Mouse (Mus musculus) embryonic fibroblast, embryonic 13.5 days (primary cell): ENCODE measurements around the gene Tbc1d1. TPM values are rescaled to one million over a fixed set of nuclear protein-coding genes. Genes with fewer than 3 reads are reported as not detected.
"Not testable (repeated sequence)": the region's sequence is repeated elsewhere in the genome, so short reads cannot be mapped to it uniquely, and the experiment has no call there.

Source experiments
- H3K27ac ChIP-seq: 2 replicates; pipeline ENCODE4 v1.5.1; 2012; ENCODE audit warnings: low read length, control low read depth, inconsistent platforms; ENCODE audit not compliant: insufficient read depth
- H3K4me1 ChIP-seq: 2 replicates; pipeline ENCODE4 v1.6.1; 2011; ENCODE audit warnings: low read length; ENCODE audit not compliant: control insufficient read depth, insufficient read depth
- H3K4me3 ChIP-seq: 2 replicates; pipeline ENCODE4 v1.5.1; 2011; ENCODE audit warnings: mild to moderate bottlenecking, control low read depth, low read length; ENCODE audit not compliant: insufficient read depth
- CTCF ChIP-seq: IDR thresholded peaks from 2 replicates; pipeline ENCODE4 v1.5.1; 2011; ENCODE audit warnings: mild to moderate bottlenecking, control low read depth, low read length, moderate library complexity, borderline replicate concordance; ENCODE audit not compliant: insufficient read depth
- POLR2A ChIP-seq: IDR thresholded peaks from 2 replicates; pipeline ENCODE4 v1.6.1; 2011; ENCODE audit warnings: low read depth, mild to moderate bottlenecking, control low read depth, low read length, moderate library complexity
- polyA plus RNA-seq: library from polyadenylated mRNA; stranded (reverse); fragments of >200 nt; gene quantifications from 2 replicates; pipeline ENCODE4 v1.2.4, GENCODE M21; 2011; ENCODE audit warnings: low read depth; ENCODE audit not compliant: missing spikeins, insufficient read length

Tbc1d1 gene
- polyA plus RNA-seq, 1 experiment: 37.9 TPM

DNA sequence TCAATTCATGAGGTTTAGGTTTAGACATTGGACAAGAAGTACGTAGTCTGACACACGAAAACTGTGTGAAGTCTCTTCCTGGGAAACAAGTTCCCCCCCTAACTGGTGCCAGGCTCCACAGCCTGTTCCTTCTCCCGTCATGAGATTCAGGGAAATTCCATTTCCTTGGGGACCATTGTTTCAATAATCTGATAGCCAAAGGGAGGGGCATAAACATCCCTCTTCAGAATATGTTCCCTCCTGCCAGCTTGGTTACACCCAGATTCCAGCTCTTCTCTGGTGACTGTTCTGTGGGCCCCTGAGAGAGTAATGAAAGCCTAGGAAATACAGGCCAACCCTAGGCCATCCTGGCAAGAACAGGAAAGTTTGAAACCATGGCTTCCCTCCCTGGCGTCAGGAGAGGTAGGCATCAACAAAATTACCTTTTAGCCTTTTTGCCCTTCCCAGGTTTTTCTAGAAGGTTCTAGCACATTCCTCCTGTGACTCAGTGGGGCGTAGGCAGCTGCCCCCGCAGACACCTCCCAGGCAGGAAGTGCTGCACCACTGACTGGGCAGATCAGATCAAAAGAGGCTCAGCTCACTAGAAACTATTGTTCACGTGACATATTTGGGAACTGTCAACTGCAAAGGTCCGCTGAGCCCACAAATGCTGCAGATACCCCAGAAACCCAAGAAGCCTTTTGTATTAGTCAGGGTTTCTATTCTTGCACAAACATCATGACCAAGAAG, 204.2 kb downstream of the Tbc1d1 start:
- Histone ChIP-seq H3K4me1 (peaks cover 7% of the 10 kb centered on the region; the same call in 1 of the 2 replicates), H3K27ac (peak overlapping the region; percentile 79), H3K4me3 (no peak overlapping the region)
- TF ChIP-seq CTCF (no peak), POLR2A (no peak)

DNA sequence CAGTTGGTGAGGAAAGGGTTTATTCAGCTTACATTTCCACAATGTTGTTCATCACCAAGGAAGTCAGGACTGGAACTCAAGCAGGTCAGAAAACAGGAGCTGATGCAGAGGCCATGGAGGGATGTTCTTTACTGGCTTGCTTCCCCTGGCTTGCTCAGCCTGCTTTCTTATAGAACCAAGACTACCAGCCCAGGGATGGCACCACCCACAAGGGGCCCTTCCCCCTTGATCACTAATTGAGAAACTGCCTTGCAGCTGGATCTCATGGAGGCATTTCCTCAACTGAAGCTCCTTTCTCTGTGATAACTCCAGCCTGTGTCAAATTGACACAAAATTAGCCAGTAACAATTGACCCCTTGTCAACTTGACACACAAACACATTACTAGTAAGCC, 204.8 kb downstream of the Tbc1d1 start:
- H3K27ac ChIP-seq: peak overlapping the region; percentile 79; the same call in 1 of the 2 replicates
- H3K4me1 ChIP-seq, H3K4me3 ChIP-seq: not testable (repeated sequence)

DNA sequence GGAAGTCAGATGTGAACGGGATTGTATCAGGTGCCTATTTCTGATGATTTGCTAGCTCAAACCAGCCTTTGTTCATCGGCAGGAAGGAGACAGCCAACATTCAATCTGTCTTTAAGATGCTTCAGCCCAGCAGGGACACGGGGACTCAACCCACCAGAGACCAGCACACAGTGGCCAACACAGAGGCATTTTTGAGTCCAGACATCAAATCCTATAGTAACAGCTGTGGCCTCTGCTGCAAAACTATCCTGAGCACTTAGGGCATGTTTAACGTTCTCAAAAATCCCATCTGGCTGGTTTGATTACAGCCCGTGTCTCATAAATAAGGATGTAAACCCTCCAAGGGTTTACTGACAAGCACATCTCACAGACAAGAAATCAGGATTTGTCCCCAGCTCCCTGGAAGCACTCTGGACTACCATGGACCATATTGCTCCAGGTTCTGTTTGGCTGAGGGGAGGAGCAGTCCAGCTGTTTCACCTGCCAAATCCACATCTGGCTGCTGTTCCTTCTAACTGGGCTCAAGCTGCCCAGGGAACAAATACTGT, 207.8 kb downstream of the Tbc1d1 start:
- Histone ChIP-seq H3K27ac (peak overlapping the region; percentile 22; the same call in 1 of the 2 replicates), H3K4me3 (no peak overlapping the region), H3K4me1 (peaks cover 15% of the 10 kb centered on the region)
- TF ChIP-seq CTCF (no peak), POLR2A (no peak)

DNA sequence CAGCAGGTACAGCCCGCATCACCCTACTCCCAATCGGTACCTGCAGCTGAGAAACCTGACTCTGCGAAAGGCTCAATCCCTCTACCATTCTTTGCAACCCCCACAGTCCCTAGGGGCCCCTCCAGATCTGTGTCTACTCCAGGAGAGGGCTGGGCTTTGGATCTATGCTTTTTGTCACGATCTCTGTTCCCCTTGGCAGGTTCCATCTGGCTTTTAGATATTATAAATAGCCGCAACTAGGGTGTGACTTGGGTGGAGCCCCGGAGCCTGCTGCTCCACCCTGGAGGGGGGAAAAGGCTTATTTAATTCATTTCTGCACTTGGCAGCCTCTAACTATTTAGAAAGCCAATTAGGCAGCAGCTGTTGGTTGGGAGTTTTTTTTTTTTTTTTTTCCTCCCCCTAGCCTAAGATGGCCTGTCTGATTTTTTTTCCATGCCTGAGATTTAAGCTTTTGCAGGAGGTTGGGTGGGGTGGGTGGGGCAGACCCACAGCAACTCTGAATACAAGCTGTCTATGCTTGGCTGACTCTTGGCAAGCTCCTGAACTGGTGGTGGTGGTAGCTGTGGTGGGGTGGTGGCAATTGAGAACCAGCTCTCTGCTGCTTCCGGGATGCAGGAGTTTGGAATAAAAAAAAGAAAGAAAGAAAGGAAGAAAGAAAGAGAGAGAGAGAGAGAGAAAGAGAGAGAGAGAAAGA, 208.5 kb downstream of the Tbc1d1 start:
- Histone ChIP-seq H3K4me3 (no peak overlapping the region), H3K4me1 (peaks cover 15% of the 10 kb centered on the region), H3K27ac (peak overlapping the region; percentile 36)
- TF ChIP-seq POLR2A (no peak), CTCF (no peak)

DNA sequence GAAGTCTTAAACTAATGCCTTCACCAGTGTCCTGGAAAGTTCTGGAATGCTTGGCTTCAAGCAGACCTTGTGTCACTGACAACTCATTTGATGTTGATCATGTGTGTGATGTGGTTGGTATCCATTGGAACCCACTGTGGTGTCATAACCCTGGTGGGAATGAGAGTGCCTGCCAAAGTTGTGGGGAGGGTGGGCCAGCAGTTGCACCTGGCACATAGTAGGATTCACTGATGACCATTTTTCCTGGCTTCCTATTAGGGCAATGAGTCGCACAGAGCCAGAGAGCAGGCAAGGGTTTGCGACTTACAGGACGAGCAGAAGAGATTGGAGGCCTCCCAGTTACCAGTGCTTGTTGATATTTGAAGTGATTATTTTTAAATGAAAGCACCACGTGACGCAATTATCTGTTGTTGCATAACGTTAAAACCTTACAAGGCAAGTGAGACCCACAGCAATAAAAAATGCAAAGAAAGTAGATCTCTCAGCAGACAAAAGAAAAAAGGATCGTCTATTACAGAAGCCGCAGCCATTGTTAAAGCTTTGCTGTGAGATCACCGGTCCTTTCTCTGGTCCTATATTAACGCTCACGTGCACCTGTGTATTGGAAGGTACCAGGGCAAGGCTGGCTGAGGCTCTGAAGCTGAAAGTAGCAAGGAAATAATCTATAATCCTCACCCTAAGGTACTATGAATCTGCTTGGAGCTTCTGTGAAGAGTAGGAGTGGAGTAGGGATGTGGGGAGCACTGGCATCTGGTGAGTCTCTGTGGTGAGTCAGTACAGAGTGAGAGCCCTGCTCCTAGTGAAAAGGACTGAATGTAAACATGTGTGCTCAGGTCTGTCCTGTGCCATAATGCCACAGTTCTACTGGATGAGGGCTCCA, 209.3 kb downstream of the Tbc1d1 start:
- Histone ChIP-seq H3K4me3 (no peak overlapping the region), H3K4me1 (peaks cover 13% of the 10 kb centered on the region), H3K27ac (peak overlapping the region; percentile 36)
- TF ChIP-seq CTCF (no peak), POLR2A (no peak)

DNA sequence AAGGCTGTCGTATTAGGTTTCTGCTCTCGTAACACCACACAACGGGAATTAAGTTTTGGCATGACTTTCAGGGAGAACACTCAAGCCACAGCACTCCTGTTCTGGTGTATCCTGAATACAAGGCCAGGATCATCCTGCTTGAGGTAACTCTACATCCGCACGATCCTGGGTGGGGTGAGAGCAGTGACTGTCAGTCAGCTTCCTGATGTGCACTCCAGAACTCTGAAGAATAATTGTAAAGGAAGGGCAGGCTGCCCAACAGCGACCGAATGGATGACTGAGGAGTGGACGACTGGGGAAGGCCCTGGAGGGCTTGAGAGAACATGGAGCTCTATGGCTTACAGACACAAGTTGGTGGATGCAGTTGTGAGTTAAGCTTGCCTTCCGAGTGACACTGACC, 210.0 kb downstream of the Tbc1d1 start:
- Histone ChIP-seq H3K4me3 (no peak overlapping the region), H3K4me1 (peaks cover 10% of the 10 kb centered on the region; the same call in 1 of the 2 replicates), H3K27ac (no peak overlapping the region)
- TF ChIP-seq CTCF: no peak
- no peak for TF ChIP-seq POLR2A

DNA sequence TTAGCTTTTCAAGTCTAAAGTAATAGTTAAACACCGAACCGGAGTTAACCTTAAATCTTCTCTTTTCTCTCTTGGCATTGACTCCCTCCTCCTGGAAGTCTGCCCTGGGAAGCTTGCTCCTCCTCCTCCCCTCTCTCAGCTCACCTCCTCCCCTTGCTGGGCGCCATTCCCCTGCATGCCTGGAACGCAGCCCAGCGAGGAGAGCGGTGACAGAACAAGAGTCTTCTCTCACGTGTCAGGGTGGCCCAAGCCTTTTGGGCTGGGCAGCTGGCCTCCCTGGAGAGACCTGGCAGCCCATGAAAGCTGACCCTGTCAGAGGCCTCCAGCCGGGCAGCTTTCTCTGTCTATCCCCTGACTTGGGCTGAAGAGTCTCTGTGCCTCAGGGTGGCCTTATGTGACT, 211.3 kb downstream of the Tbc1d1 start:
- TF ChIP-seq CTCF (no peak), POLR2A (no peak)
- H3K4me3 ChIP-seq: no peak overlapping the region
- H3K4me1 ChIP-seq: peaks cover 13% of the 10 kb centered on the region; the same call in 1 of the 2 replicates
- H3K27ac ChIP-seq: peak overlapping the region; percentile 22

DNA sequence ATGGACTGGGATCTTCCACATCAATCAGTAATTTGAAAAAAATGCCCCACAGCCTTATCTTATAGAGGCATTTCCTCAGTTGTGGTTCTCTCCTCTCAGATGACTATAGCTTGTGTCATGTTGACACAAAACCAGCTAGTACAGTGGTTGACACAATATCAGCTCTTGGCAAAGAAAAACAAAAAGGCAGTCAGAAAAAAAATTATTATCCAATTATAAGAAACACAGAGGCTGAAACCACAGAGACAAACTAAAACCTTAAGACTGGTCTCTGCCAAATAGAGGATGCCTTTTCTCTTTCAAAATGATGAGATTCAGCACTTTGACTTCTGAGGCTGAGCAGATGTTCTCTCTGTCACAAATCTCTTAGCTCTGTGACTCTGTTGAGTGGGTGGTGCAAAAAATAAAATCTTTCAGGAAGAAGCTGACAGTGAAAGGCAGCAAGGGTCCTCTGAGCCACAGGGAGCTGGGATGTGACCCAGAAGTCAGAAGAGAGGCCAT, 215.3 kb downstream of the Tbc1d1 start:
- Histone ChIP-seq H3K4me1 (peaks cover 9% of the 10 kb centered on the region; the same call in 1 of the 2 replicates), H3K27ac (peak overlapping the region; percentile 67; the same call in 1 of the 2 replicates), H3K4me3 (no peak overlapping the region)
- TF ChIP-seq CTCF (no peak), POLR2A (no peak)

DNA sequence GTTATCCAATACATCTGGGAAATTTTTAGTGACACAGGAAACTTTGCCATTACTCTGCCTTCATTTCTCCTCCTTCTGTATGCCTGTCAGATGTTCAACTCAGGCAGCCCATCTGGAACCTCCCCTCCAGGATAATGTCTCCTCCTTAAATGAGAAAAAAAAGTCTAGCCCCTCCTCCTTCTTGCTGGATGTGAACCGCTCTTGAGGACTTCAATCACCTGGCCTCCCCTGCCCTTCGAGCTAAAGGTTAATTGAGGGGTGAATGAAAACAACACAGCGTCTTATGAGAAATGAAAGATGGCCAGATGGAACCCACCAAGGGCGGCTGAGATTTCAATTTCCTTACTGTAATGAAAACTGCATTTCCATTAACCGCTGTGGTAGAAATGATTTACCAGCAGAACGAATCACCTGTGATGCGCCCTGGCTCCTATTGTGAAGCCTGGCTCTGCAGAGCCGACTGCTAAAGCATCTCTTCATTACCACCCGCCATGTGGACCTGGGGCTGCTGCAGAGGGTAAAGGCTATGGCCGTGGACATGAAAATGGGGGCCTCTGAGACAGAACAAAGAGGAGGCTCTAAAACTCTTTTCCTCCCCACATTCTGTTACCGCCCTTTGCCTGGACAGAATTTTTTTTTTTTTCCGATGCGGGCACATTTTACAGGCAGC, 216.3 kb downstream of the Tbc1d1 start:
- Histone ChIP-seq H3K4me1 (peaks cover 9% of the 10 kb centered on the region; the same call in 1 of the 2 replicates), H3K4me3 (no peak overlapping the region), H3K27ac (no peak overlapping the region)
- TF ChIP-seq CTCF (no peak), POLR2A (no peak)
